ENCODE assay signal across 16 mouse cellular contexts in genomic region chr14:68219025-68219595, GRCm38 (mm10).
A peak's percentile ranks its signal among the peaks of the same experiment; 100 is the strongest.
DNase-seq lines count a peak whose midpoint lies in the region; ATAC-seq and TF ChIP-seq lines count a peak whose summit lies in the region.
"Had no signal": no experiment of that assay in that cellular context is flagged by ENCODE, and none has a peak within 500 bp of the region (broad histone marks: within the 10 kb centered on the region; RNA-seq: fewer than 3 reads in every experiment).

No protein-coding gene starts in this region.

- no peaks in the 10 kb centered on the region for H3K27me3 ChIP-seq in heart, embryonic 15.5 days
- H3K27me3 ChIP-seq in heart, embryonic 12.5 days (replicated peaks): no peaks in the 10 kb centered on the region
- H3K27me3 ChIP-seq in midbrain, postnatal 0 days (ENCODE audit: insufficient read depth, low read length): no peaks in the 10 kb centered on the region
- H3K27me3 ChIP-seq in midbrain, embryonic 14.5 days (ENCODE audit: control insufficient read depth, insufficient read depth, low read length): no peaks in the 10 kb centered on the region
- H3K27me3 ChIP-seq: embryonic facial prominence, embryonic 12.5 days; limb, embryonic 13.5 days; midbrain, embryonic 13.5 days; neural tube, embryonic 12.5 days had no signal

- WGBS in heart, embryonic 15.5 days: 67% methylated on average over 9 of the region's 9 CpGs
- 75% methylated on average over 9 of the region's 9 CpGs for WGBS in heart, embryonic 12.5 days
- WGBS in midbrain, postnatal 0 days: 70% methylated on average over 9 of the region's 9 CpGs
- WGBS in midbrain, embryonic 14.5 days: 78% methylated on average over 9 of the region's 9 CpGs

- no peak overlapping the region for H3K4me3 ChIP-seq in heart, embryonic 15.5 days
- no peak overlapping the region for H3K4me3 ChIP-seq in heart, embryonic 12.5 days
- H3K4me3 ChIP-seq in midbrain, postnatal 0 days (ENCODE audit: low read depth, low read length): no peak overlapping the region
- H3K4me3 ChIP-seq in midbrain, embryonic 14.5 days (replicated peaks; ENCODE audit: low read depth, low read length): no peak overlapping the region
- H3K4me3 ChIP-seq: embryonic facial prominence, embryonic 12.5 days; limb, embryonic 13.5 days; midbrain, embryonic 13.5 days; neural tube, embryonic 12.5 days had no signal

- no peak overlapping the region for H3K4me2 ChIP-seq in heart, embryonic 15.5 days
- no peak overlapping the region for H3K4me2 ChIP-seq in heart, embryonic 12.5 days
- H3K4me2 ChIP-seq in midbrain, postnatal 0 days (ENCODE audit: low read depth, low read length, poor library complexity, severe bottlenecking): no peak overlapping the region
- no peak overlapping the region for H3K4me2 ChIP-seq in midbrain, embryonic 14.5 days (ENCODE audit: low read length)
- H3K4me2 ChIP-seq: embryonic facial prominence, embryonic 12.5 days; hindbrain, embryonic 14.5 days; limb, embryonic 13.5 days; midbrain, embryonic 13.5 days; neural tube, embryonic 12.5 days had no signal

- H3K9ac ChIP-seq in heart, embryonic 15.5 days: no peak overlapping the region
- H3K9ac ChIP-seq in heart, embryonic 12.5 days: no peak overlapping the region
- H3K9ac ChIP-seq in midbrain, postnatal 0 days (replicated peaks; ENCODE audit: low read length, poor library complexity, severe bottlenecking): no peak overlapping the region
- H3K9ac ChIP-seq in midbrain, embryonic 14.5 days (replicated peaks; ENCODE audit: low read length): no peak overlapping the region
- H3K9ac ChIP-seq: embryonic facial prominence, embryonic 12.5 days; hindbrain, embryonic 14.5 days; limb, embryonic 13.5 days; midbrain, embryonic 13.5 days; neural tube, embryonic 12.5 days had no signal

- peaks cover 20% of the 10 kb centered on the region for H3K4me1 ChIP-seq in heart, embryonic 15.5 days (replicated peaks)
- peaks cover 21% of the 10 kb centered on the region for H3K4me1 ChIP-seq in heart, embryonic 12.5 days (replicated peaks)
- H3K4me1 ChIP-seq in midbrain, postnatal 0 days (ENCODE audit: insufficient read depth, low read length): 0 out of 2 replicates have a peak, but pooled peaks cover 2% of the 10 kb centered on the region
- H3K4me1 ChIP-seq in midbrain, embryonic 14.5 days (ENCODE audit: control insufficient read depth, insufficient read depth, low read length): no peaks in the 10 kb centered on the region
- H3K4me1 ChIP-seq: embryonic facial prominence, embryonic 12.5 days; neural tube, embryonic 12.5 days had no signal

- no peak for ATAC-seq in heart, embryonic 15.5 days (replicated peaks; ENCODE audit: insufficient number of reproducible peaks, insufficient read depth, low FRiP score, low read depth)
- no peak for ATAC-seq in heart, embryonic 12.5 days (ENCODE audit: insufficient number of reproducible peaks, low FRiP score)
- no peak for ATAC-seq in midbrain, postnatal 0 days (ENCODE audit: low FRiP score)
- no peak for ATAC-seq in midbrain, embryonic 14.5 days (ENCODE audit: low FRiP score, low TSS enrichment)
- no peak for ATAC-seq in megakaryocyte progenitor cell, adult 5-6 weeks (replicated peaks; ENCODE audit: poor library complexity)
- ATAC-seq: midbrain, embryonic 13.5 days had no signal

- no peaks in the 10 kb centered on the region for H3K36me3 ChIP-seq in heart, embryonic 15.5 days
- H3K36me3 ChIP-seq in heart, embryonic 12.5 days: no peaks in the 10 kb centered on the region
- no peaks in the 10 kb centered on the region for H3K36me3 ChIP-seq in midbrain, postnatal 0 days (ENCODE audit: insufficient read depth, low read length)
- H3K36me3 ChIP-seq in midbrain, embryonic 14.5 days (ENCODE audit: control insufficient read depth, insufficient read depth, low read length): no peaks in the 10 kb centered on the region
- H3K36me3 ChIP-seq: embryonic facial prominence, embryonic 12.5 days; limb, embryonic 13.5 days; midbrain, embryonic 13.5 days; neural tube, embryonic 12.5 days had no signal

- H3K27ac ChIP-seq in heart, embryonic 15.5 days: 0 out of 2 replicates have a peak overlapping the region, but pooled peaks have one; percentile 30
- H3K27ac ChIP-seq in heart, embryonic 12.5 days (ENCODE audit: poor library complexity, severe bottlenecking): no peak overlapping the region; the same call in 1 of the 2 replicates
- H3K27ac ChIP-seq in midbrain, postnatal 0 days (ENCODE audit: low read depth, low read length): no peak overlapping the region
- H3K27ac ChIP-seq in midbrain, embryonic 14.5 days (replicated peaks; ENCODE audit: low read depth, low read length): no peak overlapping the region
- H3K27ac ChIP-seq: embryonic facial prominence, embryonic 12.5 days; limb, embryonic 13.5 days; midbrain, embryonic 13.5 days; neural tube, embryonic 12.5 days had no signal

- peak; percentile 65 for DNase-seq in midbrain, postnatal 0 days (ENCODE audit: low spot score)
- no peak for DNase-seq in midbrain, embryonic 14.5 days
- DNase-seq in cerebellum, adult 9-10 months: peak; percentile 83
- no peak for DNase-seq in frontal cortex, adult 2 months (ENCODE audit: extremely low spot score in 1 of 2, low spot score in 1 of 2)
- DNase-seq: gastrocnemius, postnatal 36 days; kidney, adult 2 months; lung, postnatal 4 days; right cerebral cortex, postnatal 4 days had no signal

- H3K9me3 ChIP-seq in heart, embryonic 15.5 days (replicated peaks): no peaks in the 10 kb centered on the region
- no peaks in the 10 kb centered on the region for H3K9me3 ChIP-seq in heart, embryonic 12.5 days (replicated peaks)
- no peaks in the 10 kb centered on the region for H3K9me3 ChIP-seq in midbrain, postnatal 0 days (ENCODE audit: low read length)
- no peaks in the 10 kb centered on the region for H3K9me3 ChIP-seq in midbrain, embryonic 14.5 days (ENCODE audit: control insufficient read depth, low read length)
- H3K9me3 ChIP-seq: embryonic facial prominence, embryonic 12.5 days; limb, embryonic 13.5 days; midbrain, embryonic 13.5 days; neural tube, embryonic 12.5 days had no signal

- no peak for TF ChIP-seq CTCF in midbrain, postnatal 0 days (IDR thresholded peaks at IDR 0.05)

Comparison
In these comparisons a context has a peak if more than half of its experiments do, and no peak if none do; other contexts are left out.
1. DNase-seq: peak in midbrain, postnatal 0 days (single experiment) and cerebellum, adult 9-10 months (single experiment); none in midbrain, embryonic 14.5 days (single experiment) and frontal cortex, adult 2 months (0 of 2).